Mouse (Mus musculus): Measurements from ENCODE around the gene Ripor1. TPM values are rescaled to one million over a fixed set of nuclear protein-coding genes. Genes with fewer than 3 reads are reported as not detected.
A peak's percentile ranks its signal among the peaks of the same experiment; 100 is the strongest.

The Ripor1 gene
- total RNA-seq, 2 experiments from 2014 or later: 27.5 to 33.8 TPM

- DNase-seq: peak; percentile 63 to 72
Observed at GRCm38 (mm10) chr8:105605491-105606188, 585 bp downstream of the Ripor1 start.

GRCm38 (mm10) chr8:105606189-105607023 is 1.4 kb downstream of the Ripor1 start:
- peak; percentile 87 to 89 for DNase-seq

GRCm38 (mm10) chr8:105607062-105607461 is 2.0 kb downstream of the Ripor1 start:
- no peak for DNase-seq

- DNase-seq: peak; percentile 33 to 64
Observed at GRCm38 (mm10) chr8:105607684-105608083, 2.6 kb downstream of the Ripor1 start.

- no peak for DNase-seq
Observed at GRCm38 (mm10) chr8:105609355-105609754, 4.3 kb downstream of the Ripor1 start.

GRCm38 (mm10) chr8:105609771-105610170 is 4.7 kb downstream of the Ripor1 start:
- no peak for DNase-seq

- DNase-seq: no peak
Observed at GRCm38 (mm10) chr8:105611836-105612235, 6.8 kb downstream of the Ripor1 start.

- peak; percentile 84 to 88 for DNase-seq
Observed at GRCm38 (mm10) chr8:105613037-105613436, 8.0 kb downstream of the Ripor1 start.

GRCm38 (mm10) chr8:105613830-105614511 is 8.9 kb downstream of the Ripor1 start:
- DNase-seq: peak; percentile 78 to 88

GRCm38 (mm10) chr8:105615942-105616341 is 10.9 kb downstream of the Ripor1 start:
- DNase-seq: no peak

GRCm38 (mm10) chr8:105617451-105618278 is 12.6 kb downstream of the Ripor1 start:
- no peak for DNase-seq

GRCm38 (mm10) chr8:105618279-105618634 is 13.2 kb downstream of the Ripor1 start:
- no peak for DNase-seq

GRCm38 (mm10) chr8:105618892-105619591 is 14.0 kb downstream of the Ripor1 start:
- DNase-seq: no peak

- DNase-seq: no peak
Observed at GRCm38 (mm10) chr8:105620211-105620610, 15.2 kb downstream of the Ripor1 start.

GRCm38 (mm10) chr8:105620946-105621720 is 16.1 kb downstream of the Ripor1 start:
- no peak for DNase-seq

- no peak for DNase-seq
Observed at GRCm38 (mm10) chr8:105621841-105622240, 16.8 kb downstream of the Ripor1 start.

- peak; percentile 93 to 96 for DNase-seq
Observed at GRCm38 (mm10) chr8:105622421-105622920, 17.4 kb downstream of the Ripor1 start.

GRCm38 (mm10) chr8:105623118-105623517 is 18.1 kb downstream of the Ripor1 start:
- no peak for DNase-seq

- no peak for DNase-seq
Observed at GRCm38 (mm10) chr8:105623679-105624245, 18.7 kb downstream of the Ripor1 start.

GRCm38 (mm10) chr8:105624401-105624800 is 19.3 kb downstream of the Ripor1 start:
- no peak for DNase-seq
